Mouse (Mus musculus) heart, adult 2 months (tissue): ENCODE data around the gene Chtop.
A peak's percentile ranks its signal among the peaks of the same experiment; 100 is the strongest.

Experiments used
- CTCF ChIP-seq: fragments of 200-600 bp; IDR thresholded peaks from 2 replicates; pipeline ENCODE4 v1.8.1; 2022; ENCODE audit warnings: antibody characterized with exemption, mild to moderate bottlenecking, moderate library complexity
- EP300 ChIP-seq: fragments of 200-500 bp; IDR thresholded peaks from 2 replicates; pipeline ENCODE4 v1.6.1; 2011; ENCODE audit warnings: low read depth, low read length, control low read depth; ENCODE audit not compliant: insufficient read depth
- POLR2A ChIP-seq: fragments of 200-500 bp; IDR thresholded peaks from 2 replicates; pipeline ENCODE4 v1.6.1; 2011; ENCODE audit warnings: mild to moderate bottlenecking, low read depth, low read length, control low read depth; ENCODE audit not compliant: insufficient read depth

- TF ChIP-seq CTCF = no peak
- no peak for TF ChIP-seq POLR2A
- 0 out of 2 replicates have a peak, but pooled peaks have one; percentile 19 for TF ChIP-seq EP300
Measured at GRCm38 (mm10) chr3:90512948-90513642, 3.8 kb upstream of the Chtop start.
